Mouse (Mus musculus) testis, adult 2 months (tissue): ENCODE data around the gene Hist1h4a. TPM values are rescaled to one million over a fixed set of nuclear protein-coding genes. Genes with fewer than 3 reads are reported as not detected.
A peak's percentile ranks its signal among the peaks of the same experiment; 100 is the strongest.
"Not testable (repeated sequence)": the region's sequence is repeated elsewhere in the genome, so short reads cannot be mapped to it uniquely, and the experiment has no call there.

Experiments
- H3K27ac ChIP-seq: fragments of 200-500 bp; 2 replicates; pipeline ENCODE4 v1.5.1; 2012; ENCODE audit warnings: low read depth, low read length; ENCODE audit not compliant: control insufficient read depth, insufficient read depth
- H3K27me3 ChIP-seq: fragments of 200-500 bp; 2 replicates; pipeline ENCODE4 v1.6.1; 2012; ENCODE audit warnings: mild to moderate bottlenecking, low read length, moderate library complexity; ENCODE audit not compliant: control insufficient read depth, insufficient read depth
- H3K36me3 ChIP-seq: fragments of 200-500 bp; 2 replicates; pipeline ENCODE4 v1.6.1; 2012; ENCODE audit warnings: mild to moderate bottlenecking, low read length; ENCODE audit not compliant: control insufficient read depth, insufficient read depth
- H3K4me1 ChIP-seq: fragments of 200-500 bp; 2 replicates; pipeline ENCODE4 v1.6.1; 2012; ENCODE audit warnings: low read length; ENCODE audit not compliant: control insufficient read depth, insufficient read depth
- H3K4me3 ChIP-seq: fragments of 200-500 bp; 2 replicates; pipeline ENCODE4 v1.5.1; 2012; ENCODE audit warnings: low read depth, mild to moderate bottlenecking, low read length, moderate library complexity, mixed read lengths; ENCODE audit not compliant: control insufficient read depth
- CTCF ChIP-seq: fragments of 200-500 bp; IDR thresholded peaks from 2 replicates; pipeline ENCODE4 v1.5.1; 2012; ENCODE audit warnings: low read depth, mild to moderate bottlenecking, inconsistent platforms, low read length, moderate library complexity; ENCODE audit not compliant: control insufficient read depth, insufficient read depth, insufficient replicate concordance
- POLR2A ChIP-seq: fragments of 200-500 bp; IDR thresholded peaks from 2 replicates; pipeline ENCODE4 v1.6.1; 2012; ENCODE audit warnings: low read depth, mild to moderate bottlenecking, inconsistent platforms, low read length, moderate library complexity; ENCODE audit not compliant: control insufficient read depth
- polyA plus RNA-seq: library from polyadenylated mRNA; depleted of rRNA; stranded (reverse); fragments of >200 nt; gene quantifications from 2 replicates; pipeline ENCODE4 v1.2.3, GENCODE M21; 2012

The Hist1h4a gene
- polyA plus RNA-seq, 1 experiment = 83.8 TPM

GRCm38 (mm10) chr13:23763586-23764323 lies 2.7 kb upstream of the Hist1h4a start, which contains the start of gene Hist1h1a:
Hist1h1a (plus strand) TSS chr13:23763666.
- Histone ChIP-seq H3K4me1 (peaks cover 9% of the 10 kb centered on the region), H3K4me3 (peak within 1 kb of the TSS; percentile 72), H3K27me3 (no peaks in the 10 kb centered on the region), H3K36me3 (no peaks in the 10 kb centered on the region), H3K27ac (peak within 1 kb of the TSS; percentile 69)
- TF ChIP-seq CTCF (no peak), POLR2A (peak; percentile 85)

GRCm38 (mm10) chr13:23763242-23763585 lies 2.2 kb upstream of the Hist1h4a start:
- H3K27ac ChIP-seq = peak overlapping the region; percentile 30
- no peak for TF ChIP-seq CTCF
- TF ChIP-seq POLR2A = no peak
- H3K36me3 ChIP-seq = no peaks in the 10 kb centered on the region
- peaks cover 11% of the 10 kb centered on the region for H3K4me1 ChIP-seq
- H3K27me3 ChIP-seq = no peaks in the 10 kb centered on the region
- peak overlapping the region; percentile 72 for H3K4me3 ChIP-seq

- H3K4me1 ChIP-seq = peaks cover 11% of the 10 kb centered on the region
- TF ChIP-seq POLR2A = peak; percentile 77
These were observed 1.1 kb upstream of the Hist1h4a start, which contains the start of gene Hist1h3a for GRCm38 (mm10) chr13:23761871-23762821. Hist1h3a (minus strand) TSS chr13:23762386.

GRCm38 (mm10) chr13:23760240-23760971 lies 624 bp downstream of the Hist1h4a start:
- TF ChIP-seq CTCF (no peak), POLR2A (no peak)

More at GRCm38 (mm10) chr13:23761871-23762821, 1.1 kb upstream of the Hist1h4a start, which contains the start of gene Hist1h3a:
- not testable (repeated sequence) for H3K27me3 ChIP-seq, H3K36me3 ChIP-seq
- Histone ChIP-seq H3K27ac (peak within 1 kb of the TSS; percentile 75), H3K4me3 (peak within 1 kb of the TSS; percentile 85)

GRCm38 (mm10) chr13:23759916-23760239 lies 1.2 kb downstream of the Hist1h4a start:
- H3K27ac ChIP-seq = peak overlapping the region; percentile 91
- peaks cover 8% of the 10 kb centered on the region for H3K4me1 ChIP-seq
- TF ChIP-seq POLR2A (no peak), CTCF (no peak)
- H3K4me3 ChIP-seq = peak overlapping the region; percentile 85; the same call in 1 of the 2 replicates
- no peaks in the 10 kb centered on the region for H3K27me3 ChIP-seq
- no peaks in the 10 kb centered on the region for H3K36me3 ChIP-seq

More at GRCm38 (mm10) chr13:23760240-23760971, 624 bp downstream of the Hist1h4a start:
- Histone ChIP-seq H3K4me1 (peaks cover 11% of the 10 kb centered on the region), H3K4me3 (peak overlapping the region; percentile 85), H3K27ac (peak overlapping the region; percentile 91), H3K27me3 (no peaks in the 10 kb centered on the region), H3K36me3 (no peaks in the 10 kb centered on the region)

- Histone ChIP-seq H3K27me3 (no peaks in the 10 kb centered on the region), H3K36me3 (no peaks in the 10 kb centered on the region), H3K4me1 (peaks cover 6% of the 10 kb centered on the region), H3K4me3 (peak overlapping the region; percentile 50; the same call in 1 of the 2 replicates), H3K27ac (no peak overlapping the region)
- no peak for TF ChIP-seq POLR2A
- no peak for TF ChIP-seq CTCF
These were observed 1.7 kb downstream of the Hist1h4a start for GRCm38 (mm10) chr13:23759251-23759771.

GRCm38 (mm10) chr13:23757921-23758320 lies 3.1 kb downstream of the Hist1h4a start:
- no peaks in the 10 kb centered on the region for H3K27me3 ChIP-seq
- peaks cover 2% of the 10 kb centered on the region; the same call in 1 of the 2 replicates for H3K4me1 ChIP-seq
- H3K4me3 ChIP-seq = no peak overlapping the region; the same call in 1 of the 2 replicates
- H3K36me3 ChIP-seq = no peaks in the 10 kb centered on the region
- TF ChIP-seq CTCF (no peak), POLR2A (no peak)
- no peak overlapping the region for H3K27ac ChIP-seq
